ENCODE assay signal across 37 mouse cellular contexts in genomic region chr12:78137196-78137595, GRCm38 (mm10). TPM values are rescaled to one million over a fixed set of nuclear protein-coding genes. Genes with fewer than 3 reads are reported as not detected.
DNase-seq lines count a peak whose midpoint lies in the region; ATAC-seq and TF ChIP-seq lines count a peak whose summit lies in the region.
"Had no signal": no experiment of that assay in that cellular context is flagged by ENCODE, and none has a peak within 500 bp of the region (broad histone marks: within the 10 kb centered on the region; RNA-seq: fewer than 3 reads in every experiment).

No protein-coding gene starts in this region.

- H3K9ac ChIP-seq in forebrain, embryonic 13.5 days = no peak overlapping the region
- H3K9ac ChIP-seq in forebrain, embryonic 15.5 days (replicated peaks) = no peak overlapping the region
- no peak overlapping the region for H3K9ac ChIP-seq in midbrain, postnatal 0 days (replicated peaks; ENCODE audit: low read length, poor library complexity, severe bottlenecking)
- H3K9ac ChIP-seq in midbrain, embryonic 11.5 days (ENCODE audit: low read length) = no peak overlapping the region
- H3K9ac ChIP-seq: embryonic facial prominence, embryonic 12.5 days; hindbrain, embryonic 13.5 days; limb, embryonic 13.5 days; lung, embryonic 15.5 days; neural tube, embryonic 12.5 days had no signal

- H3K4me2 ChIP-seq in forebrain, embryonic 13.5 days = no peak overlapping the region
- no peak overlapping the region for H3K4me2 ChIP-seq in forebrain, embryonic 15.5 days (replicated peaks)
- H3K4me2 ChIP-seq in midbrain, postnatal 0 days (ENCODE audit: low read depth, low read length, poor library complexity, severe bottlenecking) = no peak overlapping the region
- H3K4me2 ChIP-seq in midbrain, embryonic 11.5 days = no peak overlapping the region
- H3K4me2 ChIP-seq: embryonic facial prominence, embryonic 12.5 days; hindbrain, embryonic 13.5 days; limb, embryonic 13.5 days; liver, embryonic 11.5 days; lung, embryonic 15.5 days; neural tube, embryonic 12.5 days had no signal

- no peaks in the 10 kb centered on the region for H3K27me3 ChIP-seq in forebrain, embryonic 13.5 days
- no peaks in the 10 kb centered on the region for H3K27me3 ChIP-seq in forebrain, embryonic 15.5 days
- no peaks in the 10 kb centered on the region for H3K27me3 ChIP-seq in midbrain, postnatal 0 days (ENCODE audit: insufficient read depth, low read length)
- H3K27me3 ChIP-seq in midbrain, embryonic 11.5 days (ENCODE audit: control insufficient read depth, insufficient read depth, low read length) = no peaks in the 10 kb centered on the region
- H3K27me3 ChIP-seq: embryonic facial prominence, embryonic 12.5 days; hindbrain, embryonic 13.5 days; limb, embryonic 13.5 days; lung, embryonic 15.5 days; neural tube, embryonic 12.5 days had no signal

- H3K27ac ChIP-seq in forebrain, embryonic 13.5 days = no peak overlapping the region
- no peak overlapping the region for H3K27ac ChIP-seq in forebrain, embryonic 15.5 days (replicated peaks)
- H3K27ac ChIP-seq in midbrain, postnatal 0 days (ENCODE audit: low read depth, low read length) = no peak overlapping the region
- no peak overlapping the region for H3K27ac ChIP-seq in midbrain, embryonic 11.5 days (ENCODE audit: low read depth, low read length)
- H3K27ac ChIP-seq: embryonic facial prominence, embryonic 12.5 days; hindbrain, embryonic 13.5 days; limb, embryonic 13.5 days; lung, embryonic 15.5 days; midbrain, embryonic 10.5 days; neural tube, embryonic 12.5 days had no signal

- H3K9me3 ChIP-seq in forebrain, embryonic 13.5 days (replicated peaks) = no peaks in the 10 kb centered on the region
- H3K9me3 ChIP-seq in forebrain, embryonic 15.5 days = no peaks in the 10 kb centered on the region
- no peaks in the 10 kb centered on the region for H3K9me3 ChIP-seq in midbrain, postnatal 0 days (ENCODE audit: low read length)
- H3K9me3 ChIP-seq in midbrain, embryonic 11.5 days (ENCODE audit: control insufficient read depth, low read length) = no peaks in the 10 kb centered on the region
- H3K9me3 ChIP-seq: embryonic facial prominence, embryonic 12.5 days; hindbrain, embryonic 13.5 days; limb, embryonic 13.5 days; lung, embryonic 15.5 days; midbrain, embryonic 10.5 days; neural tube, embryonic 12.5 days had no signal

- H3K36me3 ChIP-seq in forebrain, embryonic 13.5 days (ENCODE audit: poor library complexity, severe bottlenecking) = no peaks in the 10 kb centered on the region
- H3K36me3 ChIP-seq in forebrain, embryonic 15.5 days = no peaks in the 10 kb centered on the region
- no peaks in the 10 kb centered on the region for H3K36me3 ChIP-seq in midbrain, postnatal 0 days (ENCODE audit: insufficient read depth, low read length)
- H3K36me3 ChIP-seq in midbrain, embryonic 11.5 days (ENCODE audit: control insufficient read depth, insufficient read depth, low read length) = no peaks in the 10 kb centered on the region
- H3K36me3 ChIP-seq: embryonic facial prominence, embryonic 12.5 days; hindbrain, embryonic 13.5 days; limb, embryonic 13.5 days; lung, embryonic 15.5 days; midbrain, embryonic 10.5 days; neural tube, embryonic 12.5 days had no signal

- peaks cover 4% of the 10 kb centered on the region; the same call in 1 of the 2 replicates for H3K4me1 ChIP-seq in forebrain, embryonic 13.5 days
- peaks cover 12% of the 10 kb centered on the region for H3K4me1 ChIP-seq in forebrain, embryonic 15.5 days
- H3K4me1 ChIP-seq in midbrain, postnatal 0 days (ENCODE audit: insufficient read depth, low read length) = peaks cover 3% of the 10 kb centered on the region; the same call in 1 of the 2 replicates
- H3K4me1 ChIP-seq in midbrain, embryonic 11.5 days (ENCODE audit: control insufficient read depth, insufficient read depth, low read length) = no peaks in the 10 kb centered on the region
- H3K4me1 ChIP-seq: embryonic facial prominence, embryonic 12.5 days; limb, embryonic 13.5 days; midbrain, embryonic 10.5 days; neural tube, embryonic 12.5 days had no signal

- WGBS in forebrain, embryonic 13.5 days = 52% methylated on average over 3 of the region's 3 CpGs
- WGBS in forebrain, embryonic 15.5 days = 50% methylated on average over 3 of the region's 3 CpGs
- 76% methylated on average over 3 of the region's 3 CpGs for WGBS in midbrain, postnatal 0 days
- WGBS in midbrain, embryonic 11.5 days = 90% methylated on average over 3 of the region's 3 CpGs

- TF ChIP-seq CTCF in midbrain, postnatal 0 days (IDR thresholded peaks at IDR 0.05) = no peak

- intact Hi-C loops in heart, postnatal 36 days (cut with DNase I) = no loop called here

- H3K4me3 ChIP-seq in forebrain, embryonic 13.5 days = no peak overlapping the region
- H3K4me3 ChIP-seq in forebrain, embryonic 15.5 days = no peak overlapping the region
- no peak overlapping the region for H3K4me3 ChIP-seq in midbrain, postnatal 0 days (ENCODE audit: low read depth, low read length)
- H3K4me3 ChIP-seq in midbrain, embryonic 11.5 days (ENCODE audit: low read depth, low read length) = no peak overlapping the region
- H3K4me3 ChIP-seq: embryonic facial prominence, embryonic 12.5 days; hindbrain, embryonic 13.5 days; limb, embryonic 13.5 days; lung, embryonic 15.5 days; midbrain, embryonic 10.5 days; myocyte; neural tube, embryonic 12.5 days had no signal

- peak; percentile 71; the same call in 1 of the 2 replicates for ATAC-seq in forebrain, embryonic 13.5 days
- no peak; the same call in 1 of the 2 replicates for ATAC-seq in forebrain, embryonic 15.5 days (replicated peaks)
- no peak for ATAC-seq in midbrain, postnatal 0 days (ENCODE audit: low FRiP score)
- no peak for ATAC-seq in midbrain, embryonic 11.5 days (ENCODE audit: low FRiP score)
- ATAC-seq: CD4-positive, CD25-positive, alpha-beta regulatory T cell, adult 4 months; intestine, postnatal 0 days; midbrain, embryonic 16.5 days had no signal

- DNase-seq in heart, adult 11 months = peak; percentile 86
- no peak for DNase-seq in heart, postnatal 36 days
- peak; percentile 7 for DNase-seq in midbrain, postnatal 0 days (ENCODE audit: low spot score)
- no peak for DNase-seq in midbrain, embryonic 11.5 days (ENCODE audit: low spot score, missing footprints)
- no peak for DNase-seq in urinary bladder, postnatal 36 days (ENCODE audit: low spot score in 2 of 2)
- DNase-seq: adrenal gland, postnatal 14 days; cerebellum, adult 2 months; embryo, embryonic 11 days; gastrocnemius, postnatal 25 days; kidney, adult 9 months; kidney, postnatal 10 days; right cerebral cortex, adult 18-20 months; thymus, adult 2 months; thymus, postnatal 36 days had no signal

RNA-seq across cellular contexts. Expression of gene Gm6657, which starts 56.8 kb away (rescaled TPM):
- not detected in 2 replicates for polyA plus RNA-seq in forebrain, embryonic 13.5 days (2015; fragmentation: Nextera tagmentation; extraction: Ambion mirVana)
- polyA plus RNA-seq in forebrain, embryonic 15.5 days (2015; fragmentation: Nextera tagmentation; extraction: Ambion mirVana) = not detected in 2 replicates
- not detected for total RNA-seq in heart, postnatal 36 days (2021)
- total RNA-seq in midbrain, postnatal 0 days (2014; rRNA removed) = not detected in 2 replicates
- not detected in 2 replicates for polyA plus RNA-seq in midbrain, postnatal 0 days (2015; fragmentation: Nextera tagmentation; extraction: Ambion mirVana)
- not detected in 2 replicates for polyA plus RNA-seq in midbrain, embryonic 11.5 days (2014; fragmentation: Nextera tagmentation; extraction: Ambion mirVana)
- total RNA-seq: adrenal gland, postnatal 14 days; gastrocnemius, adult 18-20 months; gastrocnemius, postnatal 25 days; heart, adult 8-10 months; heart, postnatal 25 days; layer of hippocampus, postnatal 10 days; left cerebral cortex, adult 18-20 months; left cerebral cortex, postnatal 14 days; megakaryocyte progenitor cell, adult 5-6 weeks had no signal
- polyA plus RNA-seq: CD4-positive, CD25-positive, alpha-beta regulatory T cell, adult 4 months; cerebellum, adult 2 months; embryonic facial prominence, embryonic 12.5 days; heart, embryonic 14.5 days; hindbrain, embryonic 13.5 days; intestine, postnatal 0 days; large intestine, adult 2 months; limb, embryonic 13.5 days; liver, embryonic 11.5 days; liver, embryonic 16.5 days; lung, embryonic 15.5 days; midbrain, embryonic 10.5 days; midbrain, embryonic 16.5 days; myocyte; neural tube, embryonic 12.5 days; thymus, adult 2 months had no signal

Comparison
In these comparisons a context has a peak if more than half of its experiments do, and no peak if none do; other contexts are left out.
1. DNase-seq: peak in heart, adult 11 months (single experiment) and midbrain, postnatal 0 days (single experiment); none in heart, postnatal 36 days (0 of 2), midbrain, embryonic 11.5 days (single experiment) and urinary bladder, postnatal 36 days (0 of 2).